In the genomic region with DNA sequence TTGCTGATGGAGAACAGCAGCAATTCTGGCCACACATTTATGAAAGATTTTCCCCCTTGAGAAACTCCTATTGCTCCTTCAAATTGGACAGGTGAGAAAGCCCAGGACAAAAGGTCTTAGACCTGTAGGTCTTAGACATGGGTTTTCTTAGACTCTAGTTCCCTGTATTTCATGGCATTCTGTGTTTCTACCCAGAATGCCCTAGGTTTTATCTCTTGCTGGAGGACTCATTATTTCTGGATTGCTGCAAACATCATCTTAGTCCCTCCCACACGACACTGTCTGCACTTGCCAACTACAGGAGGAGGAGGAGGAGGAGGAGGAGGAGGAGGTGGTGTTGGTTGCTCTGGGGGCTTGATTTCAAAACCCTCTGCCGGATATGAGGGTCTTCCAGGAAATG, we compare ENCODE assay signal across 45 mouse cellular contexts. TPM values are rescaled to one million over a fixed set of nuclear protein-coding genes. Genes with fewer than 3 reads are reported as not detected.
"Had no signal": no experiment of that assay in that cellular context is flagged by ENCODE, and none has a peak within 500 bp of the region (broad histone marks: within the 10 kb centered on the region; RNA-seq: fewer than 3 reads in every experiment).

No protein-coding gene starts in this region.

- H3K9me3 ChIP-seq: limb, embryonic 10.5 days; limb, embryonic 12.5 days; limb, embryonic 13.5 days; limb, embryonic 15.5 days; liver, embryonic 12.5 days; liver, embryonic 13.5 days; liver, embryonic 15.5 days; lung, embryonic 15.5 days; megakaryocyte, embryonic 14.5 days; midbrain, embryonic 10.5 days; midbrain, embryonic 12.5 days; midbrain, embryonic 13.5 days; midbrain, embryonic 15.5 days had no signal

- H3K4me2 ChIP-seq: limb, embryonic 12.5 days; limb, embryonic 13.5 days; limb, embryonic 15.5 days; liver, embryonic 11.5 days; liver, embryonic 12.5 days; liver, embryonic 13.5 days; liver, embryonic 15.5 days; lung, embryonic 14.5 days; lung, embryonic 15.5 days; midbrain, embryonic 11.5 days; midbrain, embryonic 12.5 days; midbrain, embryonic 13.5 days; midbrain, embryonic 15.5 days had no signal

- H3K27me3 ChIP-seq: megakaryocyte, embryonic 14.5 days had no signal

- H3K27ac ChIP-seq: limb, embryonic 10.5 days; limb, embryonic 12.5 days; limb, embryonic 13.5 days; limb, embryonic 15.5 days; liver, embryonic 12.5 days; liver, embryonic 13.5 days; liver, embryonic 14.5 days; liver, embryonic 15.5 days; lung, embryonic 15.5 days; macrophage; midbrain, embryonic 10.5 days; midbrain, embryonic 12.5 days; midbrain, embryonic 13.5 days; midbrain, embryonic 15.5 days had no signal

- H3K36me3 ChIP-seq: limb, embryonic 10.5 days; limb, embryonic 12.5 days; limb, embryonic 13.5 days; limb, embryonic 15.5 days; liver, embryonic 12.5 days; liver, embryonic 13.5 days; liver, embryonic 15.5 days; lung, embryonic 15.5 days; midbrain, embryonic 10.5 days; midbrain, embryonic 12.5 days; midbrain, embryonic 13.5 days; midbrain, embryonic 15.5 days had no signal

- H3K9ac ChIP-seq: limb, embryonic 12.5 days; limb, embryonic 13.5 days; limb, embryonic 15.5 days; liver, embryonic 12.5 days; liver, embryonic 13.5 days; liver, embryonic 14.5 days; liver, embryonic 15.5 days; liver, postnatal 0 days; lung, embryonic 14.5 days; lung, embryonic 15.5 days; midbrain, embryonic 12.5 days; midbrain, embryonic 13.5 days; midbrain, embryonic 15.5 days had no signal

- H3K4me3 ChIP-seq: limb, embryonic 10.5 days; limb, embryonic 12.5 days; limb, embryonic 13.5 days; limb, embryonic 15.5 days; liver, embryonic 12.5 days; liver, embryonic 13.5 days; liver, embryonic 15.5 days; lung, embryonic 15.5 days; megakaryocyte, embryonic 14.5 days; midbrain, embryonic 10.5 days; midbrain, embryonic 12.5 days; midbrain, embryonic 13.5 days; midbrain, embryonic 15.5 days; myocyte had no signal

- DNase-seq: left cerebral cortex, postnatal 4 days; liver; liver, embryonic 13.5 days; liver, postnatal 0 days; lung, adult 18-20 months; lung, adult 2 months; lung, embryonic 14.5 days; lung, postnatal 10 days; lung, postnatal 14 days; lung, postnatal 36 days; lung, postnatal 4 days; midbrain, embryonic 14.5 days had no signal

- H3K4me1 ChIP-seq: limb, embryonic 10.5 days; limb, embryonic 12.5 days; limb, embryonic 13.5 days; limb, embryonic 15.5 days; lung, embryonic 15.5 days; midbrain, embryonic 10.5 days; midbrain, embryonic 12.5 days; midbrain, embryonic 13.5 days; midbrain, embryonic 15.5 days had no signal

- ATAC-seq: liver, embryonic 12.5 days; liver, postnatal 0 days; lung, postnatal 0 days; midbrain, embryonic 13.5 days; midbrain, embryonic 15.5 days; midbrain, embryonic 16.5 days had no signal

RNA-seq across cellular contexts. Expression of gene A630095N17Rik, which starts 5.8 kb away (rescaled TPM):
- total RNA-seq: left cerebral cortex, adult 8-10 months; left cerebral cortex, postnatal 10 days; left cerebral cortex, postnatal 14 days; left cerebral cortex, postnatal 25 days; left cerebral cortex, postnatal 36 days; left cerebral cortex, postnatal 4 days; liver, adult 2 months; megakaryocyte, adult 5-6 weeks; megakaryocyte-erythroid progenitor cell, adult 5-6 weeks; midbrain, postnatal 0 days; monocyte, adult 5-6 weeks had no signal
- polyA plus RNA-seq: limb, embryonic 10.5 days; limb, embryonic 11.5 days; limb, embryonic 12.5 days; limb, embryonic 13.5 days; limb, embryonic 14.5 days; limb, embryonic 15.5 days; liver, adult 2 months; liver, embryonic 11.5 days; liver, embryonic 12.5 days; liver, embryonic 13.5 days; liver, embryonic 15.5 days; liver, embryonic 16.5 days; liver, postnatal 0 days; lung, adult 2 months; lung, embryonic 14.5 days; lung, embryonic 15.5 days; lung, embryonic 16.5 days; lung, postnatal 0 days; macrophage; midbrain, embryonic 10.5 days; midbrain, embryonic 11.5 days; midbrain, embryonic 12.5 days; midbrain, embryonic 13.5 days; midbrain, embryonic 14.5 days; midbrain, embryonic 15.5 days; midbrain, embryonic 16.5 days; midbrain, postnatal 0 days had no signal
